Mouse (Mus musculus) c-Kit-positive CD71-positive TER-119-negative erythroid progenitor cells, embryonic 14.5 days (primary cell): ENCODE results near the gene Rnf44.

Experiments
- DNase-seq: peaks from one replicate; pipeline ENCODE4 v3.0.0-alpha.2; 2013; ENCODE audit warnings: low read depth

The Rnf44 gene

GRCm38 (mm10) chr13:54693558-54694347 lies at the start of gene Rnf44:
Rnf44 (minus strand) TSS chr13:54693907.
- DNase-seq: peak; percentile 97

GRCm38 (mm10) chr13:54738213-54738601 lies 44.5 kb upstream of the Rnf44 start:
- DNase-seq: no peak

- no peak for DNase-seq
Observed at GRCm38 (mm10) chr13:54737488-54738212, 43.9 kb upstream of the Rnf44 start.

- DNase-seq: no peak
Observed at GRCm38 (mm10) chr13:54736931-54737330, 43.2 kb upstream of the Rnf44 start.

- no peak for DNase-seq
Observed at GRCm38 (mm10) chr13:54726131-54726530, 32.4 kb upstream of the Rnf44 start.

- DNase-seq: no peak
Observed at GRCm38 (mm10) chr13:54723143-54723542, 29.4 kb upstream of the Rnf44 start.

GRCm38 (mm10) chr13:54716916-54717315 lies 23.2 kb upstream of the Rnf44 start:
- peak; percentile 19 for DNase-seq

GRCm38 (mm10) chr13:54714996-54715395 lies 21.3 kb upstream of the Rnf44 start:
- DNase-seq: no peak

GRCm38 (mm10) chr13:54714393-54714792 lies 20.7 kb upstream of the Rnf44 start:
- no peak for DNase-seq

- DNase-seq: no peak
Observed at GRCm38 (mm10) chr13:54710866-54711265, 17.2 kb upstream of the Rnf44 start.

GRCm38 (mm10) chr13:54704890-54705289 lies 11.2 kb upstream of the Rnf44 start:
- no peak for DNase-seq

- no peak for DNase-seq
Observed at GRCm38 (mm10) chr13:54702507-54702906, 8.8 kb upstream of the Rnf44 start.

- DNase-seq: no peak
Observed at GRCm38 (mm10) chr13:54701243-54701642, 7.5 kb upstream of the Rnf44 start, which contains the start of gene Cdhr2. Cdhr2 (plus strand) TSS chr13:54701461.

- no peak for DNase-seq
Observed at GRCm38 (mm10) chr13:54695479-54696230, 1.9 kb upstream of the Rnf44 start.

GRCm38 (mm10) chr13:54694348-54695060 lies 797 bp upstream of the Rnf44 start:
- DNase-seq: peak; percentile 68

GRCm38 (mm10) chr13:54692711-54693557 lies 773 bp downstream of the Rnf44 start:
- no peak for DNase-seq

- no peak for DNase-seq
Observed at GRCm38 (mm10) chr13:54691737-54692136, 2.0 kb downstream of the Rnf44 start.

GRCm38 (mm10) chr13:54690151-54690740 lies 3.5 kb downstream of the Rnf44 start:
- DNase-seq: no peak

GRCm38 (mm10) chr13:54687575-54688424 lies 5.9 kb downstream of the Rnf44 start:
- peak; percentile 92 for DNase-seq

- no peak for DNase-seq
Observed at GRCm38 (mm10) chr13:54687096-54687495, 6.6 kb downstream of the Rnf44 start.
